Mouse (Mus musculus): ENCODE measurements at regions not wholly inside any gene's neighbourhood (a gene's known extent, or its start where the extent isn't known, plus 50 kb on each side); places are given as distances from the start of the nearest gene placed in this dataset. TPM values are rescaled to one million over a fixed set of nuclear protein-coding genes. Genes with fewer than 3 reads are reported as not detected.

DNA sequence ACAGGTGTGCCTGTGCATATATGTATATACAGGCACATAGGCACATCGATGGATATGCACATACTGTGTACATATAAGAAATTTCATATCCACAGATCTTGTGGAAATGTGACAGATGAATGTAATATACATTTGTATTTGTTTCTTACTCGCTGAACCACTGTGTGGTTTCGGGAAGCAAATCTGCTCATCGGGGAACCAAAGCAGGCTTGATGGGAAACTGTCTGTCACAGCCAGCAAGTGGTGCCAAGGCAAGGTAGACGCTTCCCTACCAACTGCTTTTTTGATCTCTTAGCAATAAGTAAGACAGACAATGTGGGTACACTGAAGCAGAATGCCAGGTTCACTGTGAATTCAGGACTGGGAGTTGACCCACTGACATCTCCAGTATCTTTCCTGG lies 80.3 kb upstream of the Sdk1 start:
- no peaks in the 10 kb centered on the region for H3K36me3 ChIP-seq (ENCODE audit: control insufficient read depth, insufficient read depth)
- no peak overlapping the region for H3K9ac ChIP-seq (ENCODE audit: low read depth, low read length)
- WGBS (ENCODE audit: insufficient replicate concordance) = 67% methylated on average over 5 of the region's 5 CpGs
- no peak for ATAC-seq (ENCODE audit: low read depth)
- no peaks in the 10 kb centered on the region for H3K4me1 ChIP-seq (ENCODE audit: control insufficient read depth, low read depth, low read length)
- H3K4me3 ChIP-seq (ENCODE audit: low read depth, low read length) = no peak overlapping the region
- no peaks in the 10 kb centered on the region for H3K27me3 ChIP-seq (ENCODE audit: control insufficient read depth, insufficient read depth, low read depth, low read length)
- H3K9me3 ChIP-seq (replicated peaks; ENCODE audit: control insufficient read depth, low read length) = no peaks in the 10 kb centered on the region
- no peak overlapping the region for H3K4me2 ChIP-seq (ENCODE audit: low read depth, low read length)
- H3K27ac ChIP-seq (ENCODE audit: low read length) = no peak overlapping the region

DNA sequence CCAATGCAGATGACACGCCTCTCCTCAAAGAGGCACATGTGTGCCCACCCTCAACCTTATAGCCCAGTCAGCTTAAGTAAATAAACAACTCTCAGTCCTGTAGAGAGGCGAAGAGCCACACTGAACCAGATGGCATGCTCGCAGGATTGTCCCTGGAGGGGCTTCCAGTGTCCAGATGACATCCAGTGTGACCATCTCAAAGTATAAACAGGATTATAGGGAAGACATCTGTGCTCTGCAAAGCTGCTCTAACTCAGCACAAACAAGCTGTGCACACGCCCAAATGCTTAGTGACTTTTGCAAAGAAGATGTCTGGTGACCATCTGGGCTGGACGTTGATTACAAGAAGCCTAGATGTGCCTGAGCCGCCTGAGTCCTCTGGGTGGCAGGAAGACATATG lies 58.8 kb upstream of the Sdk1 start:
- Histone ChIP-seq H3K9ac (ENCODE audit: low read depth, low read length) (no peak overlapping the region), H3K4me2 (ENCODE audit: low read depth, low read length) (no peak overlapping the region), H3K27me3 (ENCODE audit: control insufficient read depth, insufficient read depth, low read depth, low read length) (no peaks in the 10 kb centered on the region), H3K27ac (ENCODE audit: low read length) (no peak overlapping the region), H3K9me3 (replicated peaks; ENCODE audit: control insufficient read depth, low read length) (no peaks in the 10 kb centered on the region), H3K36me3 (ENCODE audit: control insufficient read depth, insufficient read depth) (no peaks in the 10 kb centered on the region), H3K4me1 (ENCODE audit: control insufficient read depth, low read depth, low read length) (no peaks in the 10 kb centered on the region), H3K4me3 (ENCODE audit: low read depth, low read length) (no peak overlapping the region)
- 48% methylated on average over 6 of the region's 6 CpGs for WGBS (ENCODE audit: insufficient replicate concordance)
- ATAC-seq (ENCODE audit: low read depth) = no peak

DNA sequence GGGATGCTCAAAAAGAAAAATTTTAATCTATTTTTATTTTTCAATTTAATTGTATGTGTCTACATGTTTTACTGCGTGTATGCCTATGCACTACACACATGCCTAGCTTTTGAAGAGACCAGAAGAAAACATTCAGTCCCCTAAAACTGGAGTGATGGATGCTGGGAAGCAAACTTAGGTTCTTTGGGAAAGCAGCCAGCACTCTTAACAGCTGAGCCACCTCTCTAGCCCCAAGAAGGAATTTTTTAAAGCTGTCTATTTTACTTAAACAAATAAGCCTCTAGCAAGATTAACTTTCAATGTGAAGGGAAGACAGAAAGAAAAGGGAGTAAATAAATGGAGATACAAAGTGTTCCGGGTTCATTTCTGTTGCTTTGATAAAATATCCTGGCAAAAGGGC lies 52.3 kb upstream of the Sdk1 start:
- Histone ChIP-seq H3K4me2 (ENCODE audit: low read depth, low read length) (no peak overlapping the region), H3K4me3 (ENCODE audit: low read depth, low read length) (no peak overlapping the region), H3K9ac (ENCODE audit: low read depth, low read length) (no peak overlapping the region), H3K36me3 (ENCODE audit: control insufficient read depth, insufficient read depth) (no peaks in the 10 kb centered on the region), H3K27me3 (ENCODE audit: control insufficient read depth, insufficient read depth, low read depth, low read length) (no peaks in the 10 kb centered on the region), H3K4me1 (ENCODE audit: control insufficient read depth, low read depth, low read length) (no peaks in the 10 kb centered on the region), H3K9me3 (replicated peaks; ENCODE audit: control insufficient read depth, low read length) (no peaks in the 10 kb centered on the region), H3K27ac (ENCODE audit: low read length) (no peak overlapping the region)
- 57% methylated on average over 2 of the region's 2 CpGs for WGBS (ENCODE audit: insufficient replicate concordance)
- no peak for ATAC-seq (ENCODE audit: low read depth)

Small RNAs in the stretch of these regions (microRNA-seq; reads per million reads assigned to microRNA genes)
- not detected for gene Gm26113
